Mouse (Mus musculus) CH12.LX (cell line): Measurements from ENCODE around the gene Rab3b.

Experiments used
- BHLHE40 ChIP-seq: IDR thresholded peaks from 2 replicates; pipeline ENCODE4 v1.6.1; 2011; ENCODE audit warnings: mild to moderate bottlenecking, low read depth, low read length, improper control_type of control experiment
- CHD1 ChIP-seq: IDR thresholded peaks from 2 replicates; pipeline ENCODE4 v1.6.1; 2012; ENCODE audit warnings: low read depth, low read length, improper control_type of control experiment, inconsistent platforms
- CHD2 ChIP-seq: IDR thresholded peaks from 2 replicates; pipeline ENCODE4 v1.6.1; 2011; ENCODE audit warnings: low read length, improper control_type of control experiment
- CTCF ChIP-seq, 2 experiments: IDR thresholded peaks in 1 of 2; conservative IDR thresholded peaks in 1 of 2; 2 replicates each; pipeline ENCODE4 v1.5.1; 2011 to 2012; ENCODE audit warnings: low read depth in 2 of 2, low read length in 2 of 2, improper control_type of control experiment in 1 of 2, inconsistent platforms in 1 of 2, mild to moderate bottlenecking in 1 of 2, moderate library complexity in 1 of 2
- POLR2A ChIP-seq: IDR thresholded peaks from 2 replicates; pipeline ENCODE4 v1.6.1; 2011; ENCODE audit warnings: low read depth, mild to moderate bottlenecking, improper control_type of control experiment, low read length
- USF2 ChIP-seq: conservative IDR thresholded peaks from 2 replicates; pipeline ENCODE4 v1.6.1; 2011; ENCODE audit warnings: low read depth, low read length, improper control_type of control experiment

DNA sequence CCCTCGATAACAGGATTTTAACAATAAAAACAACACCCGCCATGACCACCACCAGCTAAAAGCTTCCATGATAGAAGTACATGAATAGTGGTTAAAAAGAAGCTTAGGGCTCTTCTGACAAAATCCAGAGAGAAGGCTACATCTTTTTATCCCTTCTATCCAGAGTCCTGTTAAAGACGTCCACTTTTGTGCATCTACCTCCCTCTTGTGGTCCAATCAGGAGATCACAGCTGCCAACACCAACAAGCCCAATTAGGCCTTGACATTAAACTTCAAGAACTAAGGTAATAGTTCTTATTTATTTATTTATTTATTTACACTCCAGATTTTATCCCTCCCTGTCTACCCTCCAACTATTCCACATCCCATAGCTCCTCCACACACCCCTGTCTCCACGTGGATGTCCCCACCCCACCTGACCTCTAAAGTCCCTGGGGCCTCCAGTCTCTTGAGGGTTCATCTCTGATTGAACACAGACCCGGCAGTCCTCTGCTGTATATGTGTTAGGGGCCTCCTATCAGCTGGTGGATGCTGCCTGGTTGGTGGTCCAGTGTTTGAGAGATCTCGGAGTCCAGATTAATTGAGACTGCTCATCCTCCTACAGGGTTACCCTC lies 97.7 kb downstream of the Rab3b start:
- TF ChIP-seq POLR2A, result no peak
- TF ChIP-seq CHD2, result no peak
- no peak for TF ChIP-seq CHD1
- TF ChIP-seq USF2, result no peak
- TF ChIP-seq CTCF (conservative IDR thresholded peaks at IDR 0.05 in 1 of 2, IDR thresholded peaks at IDR 0.05 in 1 of 2; ENCODE audit: low read depth in 2 of 2, low read length in 2 of 2), result peak in 1 of 2 experiments; percentile 96; a peak in 3 of 4 replicates
- TF ChIP-seq BHLHE40, result no peak
